Mouse (Mus musculus) spleen, adult 2 months (tissue): ENCODE results near the gene Vax2. TPM values are rescaled to one million over a fixed set of nuclear protein-coding genes. Genes with fewer than 3 reads are reported as not detected.

Experiments used
- DNase-seq, 2 experiments: peaks; one replicate each; pipeline versions ENCODE4 v3.0.0 to v3.0.0-alpha.2; 2012 to 2021; ENCODE audit warnings: low spot score in 2 of 2, low read depth in 1 of 2
- H3K27ac ChIP-seq: fragments of 200-500 bp; 2 replicates; pipeline ENCODE4 v1.5.1; 2012; ENCODE audit warnings: low read length, inconsistent platforms; ENCODE audit not compliant: insufficient read depth
- H3K27me3 ChIP-seq: fragments of 200-500 bp; 2 replicates; pipeline ENCODE4 v1.6.1; 2012; ENCODE audit warnings: mild to moderate bottlenecking, moderate library complexity, low read length, inconsistent platforms; ENCODE audit not compliant: control insufficient read depth, insufficient read depth
- H3K36me3 ChIP-seq: fragments of 200-500 bp; 2 replicates; pipeline ENCODE4 v1.6.1; 2012; ENCODE audit warnings: mild to moderate bottlenecking, low read length, inconsistent platforms; ENCODE audit not compliant: control insufficient read depth, insufficient read depth
- H3K4me1 ChIP-seq: fragments of 200-500 bp; 2 replicates; pipeline ENCODE4 v1.6.1; 2011; ENCODE audit warnings: inconsistent platforms; ENCODE audit not compliant: control insufficient read depth, insufficient read depth, insufficient read length
- H3K4me3 ChIP-seq: fragments of 200-500 bp; 2 replicates; pipeline ENCODE4 v1.5.1; 2011; ENCODE audit warnings: mild to moderate bottlenecking, inconsistent platforms; ENCODE audit not compliant: insufficient read depth, insufficient read length; ENCODE audit errors: extremely low read depth
- CTCF ChIP-seq: fragments of 200-500 bp; IDR thresholded peaks from 2 replicates; pipeline ENCODE4 v1.5.1; 2011; ENCODE audit warnings: mild to moderate bottlenecking, inconsistent platforms; ENCODE audit not compliant: insufficient read depth, insufficient read length, insufficient replicate concordance; ENCODE audit errors: extremely low read depth
- POLR2A ChIP-seq: fragments of 200-500 bp; IDR thresholded peaks from 2 replicates; pipeline ENCODE4 v1.6.1; 2011; ENCODE audit warnings: low read depth, low read length, inconsistent platforms
- WGBS: fragments of 180-500 bp; shearing (Covaris S2); methylation state at CpG from one replicate; pipeline ENCODE4 v1.1.7; 2018; 5-methylcytosine and 5-hydroxymethylcytosine counted together
- polyA plus RNA-seq: library from polyadenylated mRNA; depleted of rRNA; stranded (reverse); fragments of >200 nt; gene quantifications from 2 replicates; pipeline ENCODE4 v1.2.3, GENCODE M21; 2012

The Vax2 gene
- polyA plus RNA-seq, 1 experiment = not detected

DNA sequence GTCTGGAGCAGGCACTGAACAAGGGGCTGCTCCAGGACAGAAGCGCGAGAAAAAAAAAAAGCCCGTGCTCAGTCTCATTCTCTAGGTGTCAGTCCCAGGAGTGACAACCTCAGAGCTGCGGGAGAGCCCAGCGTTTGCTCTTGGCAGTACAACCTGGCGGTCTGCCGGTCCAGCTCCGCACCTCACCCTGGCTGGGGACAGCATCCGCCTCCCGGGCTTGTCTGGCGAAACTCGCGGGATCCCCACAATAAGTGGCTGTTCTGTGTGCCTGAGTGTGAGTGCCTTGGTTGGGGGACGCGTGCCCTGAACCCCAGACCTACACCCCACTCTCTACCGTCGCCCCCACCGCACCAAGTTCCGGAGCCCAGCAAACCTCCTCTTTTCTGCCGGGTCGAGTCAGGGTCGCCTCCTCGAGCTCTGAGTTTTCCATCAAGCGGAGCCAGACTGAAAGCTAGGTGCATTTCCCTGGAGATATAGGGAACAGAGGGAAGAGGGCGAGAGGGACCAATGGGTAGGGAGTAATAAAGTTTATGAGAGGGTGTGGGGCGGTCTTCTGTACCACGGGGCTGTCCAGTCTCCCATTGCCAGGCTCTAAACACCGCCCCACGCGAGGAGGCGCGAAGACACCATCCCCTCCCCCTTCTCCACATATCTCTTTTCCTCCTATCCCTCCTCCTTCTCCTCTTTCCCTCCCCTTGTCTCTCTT lies 550 bp upstream of the Vax2 start:
- WGBS = 4% methylated on average over 32 of the region's 32 CpGs
- TF ChIP-seq CTCF = no peak
- no peak for TF ChIP-seq POLR2A
- Histone ChIP-seq H3K4me1 (peaks cover 7% of the 10 kb centered on the region), H3K27ac (no peak overlapping the region), H3K4me3 (peak overlapping the region; percentile 9; the same call in 1 of the 2 replicates), H3K27me3 (peaks cover 24% of the 10 kb centered on the region), H3K36me3 (no peaks in the 10 kb centered on the region)
- no peak for DNase-seq

GRCm38 (mm10) chr6:83711725-83712475 lies 836 bp downstream of the Vax2 start:
- Histone ChIP-seq H3K36me3 (no peaks in the 10 kb centered on the region), H3K27me3 (peaks cover 26% of the 10 kb centered on the region), H3K27ac (no peak overlapping the region), H3K4me1 (peaks cover 7% of the 10 kb centered on the region), H3K4me3 (no peak overlapping the region)
- TF ChIP-seq POLR2A (no peak), CTCF (no peak)
- WGBS = 14% methylated on average over 45 of the region's 45 CpGs
- DNase-seq = no peak

DNA sequence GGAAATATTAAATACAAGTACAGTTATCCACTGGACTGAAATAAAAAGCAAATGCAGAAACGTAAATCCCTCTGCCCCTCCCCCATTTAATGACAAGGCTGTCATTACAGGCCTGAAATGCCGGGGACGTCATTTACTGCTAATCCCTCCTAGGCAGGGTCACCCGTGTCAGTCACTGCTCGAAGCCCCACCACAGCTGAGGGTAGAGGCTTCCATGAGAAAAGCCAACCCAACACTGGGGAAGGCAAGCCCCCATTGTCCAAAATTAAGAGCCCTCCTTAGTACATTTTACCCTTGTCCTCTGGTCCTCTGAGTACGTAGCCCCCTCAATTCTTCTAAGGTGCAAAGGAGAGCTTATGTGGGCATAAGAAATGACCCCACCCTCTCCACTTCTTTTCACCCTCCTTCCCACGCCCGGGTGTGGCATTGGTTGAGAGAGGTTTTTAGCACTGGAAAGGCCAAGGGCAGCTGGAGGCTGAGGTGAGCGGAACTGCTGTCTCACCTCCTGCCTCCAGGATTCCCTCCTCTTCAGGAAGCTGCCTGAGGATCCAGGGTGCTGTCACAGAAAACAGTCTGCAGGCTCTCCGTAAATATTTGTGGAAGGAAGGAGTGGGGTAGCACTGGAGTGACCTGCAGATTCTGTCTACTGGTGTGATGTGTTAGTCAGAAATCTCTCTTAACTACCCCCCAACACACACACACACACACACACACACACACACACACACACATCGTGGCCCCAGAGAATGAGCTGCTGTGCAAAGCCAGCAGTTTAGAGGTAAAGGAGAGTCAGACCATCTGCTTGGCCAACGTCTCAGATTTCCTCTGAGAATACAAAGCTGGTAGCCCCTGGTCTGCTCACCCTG lies 2.4 kb downstream of the Vax2 start:
- Histone ChIP-seq H3K4me1 (peaks cover 7% of the 10 kb centered on the region), H3K36me3 (no peaks in the 10 kb centered on the region), H3K4me3 (no peak overlapping the region), H3K27ac (no peak overlapping the region), H3K27me3 (peaks cover 29% of the 10 kb centered on the region)
- TF ChIP-seq CTCF (no peak), POLR2A (no peak)
- DNase-seq = no peak
- WGBS = 15% methylated on average over 12 of the region's 12 CpGs

DNA sequence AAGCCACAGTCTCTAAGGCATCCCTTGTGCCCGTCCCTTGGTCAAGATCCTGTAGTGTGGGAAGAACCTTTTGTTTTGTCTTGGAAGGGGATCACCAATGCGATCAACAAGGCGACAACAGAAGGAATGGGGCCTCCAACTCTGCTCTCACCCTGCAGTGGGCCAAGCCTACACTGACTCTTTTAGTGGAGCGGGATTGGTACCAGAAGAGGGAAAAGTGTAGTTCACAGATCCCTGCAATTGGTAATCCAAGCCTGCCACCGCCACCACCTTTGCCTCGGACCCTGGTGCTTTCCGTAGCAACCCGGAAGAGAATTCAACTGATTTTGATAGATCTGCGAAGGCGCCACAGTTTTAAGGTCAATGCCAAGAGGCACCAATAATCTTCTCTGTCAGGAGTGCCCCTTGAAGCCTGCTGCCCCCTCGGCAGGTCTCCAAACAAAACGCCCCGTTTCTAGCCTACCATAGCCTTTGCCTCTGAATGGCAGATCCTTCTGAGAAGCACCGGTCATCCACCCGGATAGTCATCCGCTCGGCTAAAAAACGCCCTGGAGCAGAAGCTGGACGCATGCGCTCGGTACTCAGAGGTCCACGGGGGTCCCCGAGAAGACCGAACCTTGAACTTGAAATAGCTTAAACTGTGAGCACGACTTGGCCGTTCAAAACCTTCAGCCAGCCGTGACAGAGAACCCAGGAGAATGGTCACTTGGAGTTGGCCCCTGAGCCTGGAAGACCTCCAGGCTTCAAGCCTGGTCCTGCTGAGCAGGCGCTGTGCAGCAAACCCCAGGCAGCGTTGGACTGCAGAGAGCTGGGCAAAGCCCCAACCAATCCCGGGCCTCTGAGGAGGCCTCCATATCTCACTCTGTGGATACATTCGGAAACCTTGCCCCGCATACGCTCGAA lies 3.4 kb downstream of the Vax2 start:
- 7% methylated on average over 34 of the region's 34 CpGs for WGBS
- no peak for DNase-seq
- peaks cover 32% of the 10 kb centered on the region for H3K27me3 ChIP-seq

GRCm38 (mm10) chr6:83715461-83716196 lies 4.6 kb downstream of the Vax2 start:
- DNase-seq = no peak
- peaks cover 29% of the 10 kb centered on the region for H3K27me3 ChIP-seq
- no peaks in the 10 kb centered on the region for H3K36me3 ChIP-seq
- WGBS = 6% methylated on average over 30 of the region's 30 CpGs
- TF ChIP-seq CTCF (no peak), POLR2A (no peak)
- H3K4me3 ChIP-seq = no peak overlapping the region
- H3K4me1 ChIP-seq = peaks cover 7% of the 10 kb centered on the region
- H3K27ac ChIP-seq = no peak overlapping the region

More for the DNA sequence above, 3.4 kb downstream of the Vax2 start:
- H3K4me3 ChIP-seq = no peak overlapping the region
- H3K4me1 ChIP-seq = peaks cover 7% of the 10 kb centered on the region
- no peak for TF ChIP-seq POLR2A
- no peak for TF ChIP-seq CTCF
- no peaks in the 10 kb centered on the region for H3K36me3 ChIP-seq
- H3K27ac ChIP-seq = no peak overlapping the region

GRCm38 (mm10) chr6:83717026-83717425 lies 6.0 kb downstream of the Vax2 start:
- WGBS = 9% methylated on average over 8 of the region's 8 CpGs
- DNase-seq = no peak
- TF ChIP-seq POLR2A (no peak), CTCF (no peak)
- Histone ChIP-seq H3K4me3 (no peak overlapping the region), H3K4me1 (no peaks in the 10 kb centered on the region), H3K27me3 (peaks cover 19% of the 10 kb centered on the region), H3K36me3 (no peaks in the 10 kb centered on the region), H3K27ac (no peak overlapping the region)
